Mouse (Mus musculus) ES-Bruce4 (cell line): ENCODE data around the gene Tubb2b. TPM values are rescaled to one million over a fixed set of nuclear protein-coding genes. Genes with fewer than 3 reads are reported as not detected.

ENCODE experiments used
- H3K27ac ChIP-seq: 2 replicates; pipeline ENCODE4 v1.5.1; 2012; ENCODE audit warnings: low read length, inconsistent platforms; ENCODE audit not compliant: insufficient read depth
- H3K27me3 ChIP-seq: 2 replicates; pipeline ENCODE4 v1.6.1; 2012; ENCODE audit warnings: mild to moderate bottlenecking, low read length, inconsistent platforms; ENCODE audit not compliant: control insufficient read depth, poor library complexity, insufficient read depth, severe bottlenecking
- H3K36me3 ChIP-seq: 2 replicates; pipeline ENCODE4 v1.6.1; 2012; ENCODE audit warnings: inconsistent platforms, mild to moderate bottlenecking, low read length, moderate library complexity; ENCODE audit not compliant: control insufficient read depth, poor library complexity, insufficient read depth, severe bottlenecking
- H3K4me1 ChIP-seq: one replicate; pipeline ENCODE4 v1.8.1; 2011; ENCODE audit warnings: low read length; ENCODE audit not compliant: control insufficient read depth, insufficient read depth
- H3K4me3 ChIP-seq: 2 replicates; pipeline ENCODE4 v1.5.1; 2011; ENCODE audit warnings: low read depth, mild to moderate bottlenecking, low read length
- H3K9ac ChIP-seq: 2 replicates; pipeline ENCODE4 v1.6.1; 2012; ENCODE audit warnings: low read depth, mild to moderate bottlenecking, inconsistent platforms; ENCODE audit not compliant: poor library complexity, severe bottlenecking
- H3K9me3 ChIP-seq: replicated peaks from 2 replicates; pipeline ENCODE4 v1.6.1; 2012; ENCODE audit warnings: mild to moderate bottlenecking, low read length, inconsistent platforms; ENCODE audit not compliant: control insufficient read depth, poor library complexity, insufficient read depth, severe bottlenecking
- CTCF ChIP-seq: IDR thresholded peaks from one replicate; pipeline ENCODE4 v1.8.1; 2011; ENCODE audit warnings: low read depth, low read length
- EP300 ChIP-seq: IDR thresholded peaks from 2 replicates; pipeline ENCODE4 v1.6.1; 2011; ENCODE audit warnings: low read depth, low read length; ENCODE audit not compliant: insufficient read depth
- POLR2A ChIP-seq: IDR thresholded peaks from one replicate; pipeline ENCODE4 v1.8.1; 2011; ENCODE audit warnings: low read length; ENCODE audit not compliant: insufficient read depth
- polyA plus RNA-seq: library from polyadenylated mRNA; stranded (reverse); fragments of >200 nt; gene quantifications from 2 replicates; pipeline ENCODE4 v1.2.4, GENCODE M21; 2011; ENCODE audit warnings: low read depth; ENCODE audit not compliant: missing spikeins, insufficient read depth, insufficient read length

The Tubb2b gene
- polyA plus RNA-seq, 1 experiment = 229 TPM

DNA sequence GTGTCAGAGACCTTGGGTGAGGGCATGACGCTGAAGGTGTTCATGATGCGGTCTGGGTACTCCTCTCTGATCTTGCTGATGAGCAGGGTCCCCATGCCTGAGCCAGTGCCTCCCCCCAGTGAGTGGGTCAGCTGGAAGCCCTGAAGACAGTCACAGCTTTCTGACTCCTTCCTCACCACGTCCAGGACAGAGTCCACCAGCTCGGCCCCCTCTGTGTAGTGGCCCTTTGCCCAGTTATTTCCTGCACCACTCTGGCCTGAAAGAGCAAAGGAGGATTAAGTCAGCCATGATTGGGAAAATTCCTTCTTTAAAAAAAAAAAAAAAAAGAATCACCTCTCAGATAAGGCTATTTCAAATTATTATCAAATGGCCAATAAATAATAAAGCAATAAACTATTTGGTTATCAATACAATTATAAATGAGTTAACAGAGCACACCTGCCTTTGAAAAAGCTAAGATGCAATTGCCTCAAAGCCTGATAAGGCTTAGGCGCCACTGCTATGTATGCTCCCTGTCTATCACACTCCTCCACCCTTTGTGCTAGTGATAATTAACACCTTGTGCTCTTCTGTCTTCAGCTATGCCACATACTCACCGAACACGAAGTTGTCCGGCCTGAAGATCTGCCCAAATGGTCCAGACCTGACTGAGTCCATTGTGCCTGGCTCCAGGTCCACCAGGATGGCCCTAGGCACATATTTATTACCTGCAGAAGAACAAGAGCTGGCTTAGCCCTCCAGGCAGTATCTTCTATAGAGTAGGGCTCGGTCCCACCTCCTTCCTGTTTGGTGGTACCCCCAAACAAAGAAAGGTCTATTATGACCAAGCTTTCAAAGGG lies 1.8 kb downstream of the Tubb2b start:
- H3K36me3 ChIP-seq = peaks cover 32% of the 10 kb centered on the region
- no peaks in the 10 kb centered on the region for H3K27me3 ChIP-seq
- no peaks in the 10 kb centered on the region for H3K9me3 ChIP-seq
- H3K4me3 ChIP-seq = no peak overlapping the region
- 0 out of 2 replicates have a peak overlapping the region, but pooled peaks have one; percentile 25 for H3K27ac ChIP-seq
- TF ChIP-seq CTCF (no peak), EP300 (no peak), POLR2A (no peak)
- peaks cover 2% of the 10 kb centered on the region for H3K4me1 ChIP-seq
- 0 out of 2 replicates have a peak overlapping the region, but pooled peaks have one; percentile 24 for H3K9ac ChIP-seq

- Histone ChIP-seq H3K4me1 (peaks cover 2% of the 10 kb centered on the region), H3K27ac (no peak overlapping the region), H3K36me3 (peaks cover 39% of the 10 kb centered on the region), H3K9me3 (no peaks in the 10 kb centered on the region), H3K9ac (no peak overlapping the region), H3K4me3 (no peak overlapping the region), H3K27me3 (no peaks in the 10 kb centered on the region)
- TF ChIP-seq CTCF = no peak
- TF ChIP-seq EP300 = no peak
- TF ChIP-seq POLR2A = no peak
These were observed 4.6 kb downstream of the Tubb2b start for GRCm38 (mm10) chr13:34125711-34126110.

- H3K27me3 ChIP-seq = no peaks in the 10 kb centered on the region
- TF ChIP-seq EP300 (no peak), CTCF (no peak), POLR2A (no peak)
- H3K36me3 ChIP-seq = peaks cover 26% of the 10 kb centered on the region
- H3K9me3 ChIP-seq = no peaks in the 10 kb centered on the region
- no peak overlapping the region for H3K9ac ChIP-seq
- no peaks in the 10 kb centered on the region for H3K4me1 ChIP-seq
- no peak overlapping the region for H3K4me3 ChIP-seq
- no peak overlapping the region for H3K27ac ChIP-seq
These were observed 9.7 kb downstream of the Tubb2b start for GRCm38 (mm10) chr13:34120536-34120935.

- no peak overlapping the region for H3K9ac ChIP-seq
- TF ChIP-seq CTCF (no peak), POLR2A (no peak), EP300 (no peak)
- H3K36me3 ChIP-seq = peaks cover 15% of the 10 kb centered on the region
- H3K27ac ChIP-seq = no peak overlapping the region
- no peaks in the 10 kb centered on the region for H3K4me1 ChIP-seq
- no peaks in the 10 kb centered on the region for H3K9me3 ChIP-seq
- no peak overlapping the region for H3K4me3 ChIP-seq
- H3K27me3 ChIP-seq = no peaks in the 10 kb centered on the region
These were observed 10.9 kb downstream of the Tubb2b start for GRCm38 (mm10) chr13:34119406-34119805.

DNA sequence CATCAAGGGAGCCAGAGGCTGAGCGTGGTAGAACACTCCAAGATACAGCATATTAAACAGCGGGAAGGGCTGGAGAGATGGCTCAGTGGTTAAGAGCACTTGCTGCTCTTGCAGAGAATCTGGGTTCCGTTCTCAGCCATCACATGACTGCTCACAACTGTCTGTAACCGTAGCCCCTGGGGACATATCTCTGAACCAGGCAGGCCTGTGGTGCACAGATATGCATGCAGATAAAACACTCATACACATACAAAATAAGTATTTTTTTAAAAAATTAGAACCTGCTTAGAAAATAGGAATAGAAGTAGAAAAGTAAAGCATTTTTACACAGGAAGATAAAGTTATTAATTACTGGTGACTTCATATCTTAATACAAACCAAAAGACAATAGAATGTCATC lies 11.4 kb downstream of the Tubb2b start:
- TF ChIP-seq POLR2A = no peak
- Histone ChIP-seq H3K27ac (no peak overlapping the region), H3K27me3 (no peaks in the 10 kb centered on the region), H3K36me3 (peaks cover 9% of the 10 kb centered on the region), H3K4me1 (no peaks in the 10 kb centered on the region), H3K9me3 (no peaks in the 10 kb centered on the region), H3K9ac (no peak overlapping the region), H3K4me3 (no peak overlapping the region)

- Histone ChIP-seq H3K36me3 (0 out of 2 replicates have a peak, but pooled peaks cover 2% of the 10 kb centered on the region), H3K4me1 (no peaks in the 10 kb centered on the region), H3K4me3 (no peak overlapping the region), H3K9me3 (no peaks in the 10 kb centered on the region), H3K27me3 (no peaks in the 10 kb centered on the region), H3K9ac (no peak overlapping the region), H3K27ac (no peak overlapping the region)
- TF ChIP-seq CTCF = no peak
These were observed 13.8 kb downstream of the Tubb2b start for GRCm38 (mm10) chr13:34116508-34116907.
